Mouse (Mus musculus) bone marrow macrophage, adult 2 months (primary cell): ENCODE data around the gene Morn1. TPM values are rescaled to one million over a fixed set of nuclear protein-coding genes. Genes with fewer than 3 reads are reported as not detected.

Experiments used
- H3K27ac ChIP-seq: 2 replicates; pipeline ENCODE4 v1.5.1; 2012; ENCODE audit warnings: low read depth, low read length; ENCODE audit not compliant: insufficient read depth
- H3K4me1 ChIP-seq: 2 replicates; pipeline ENCODE4 v1.6.1; 2012; ENCODE audit warnings: low read length; ENCODE audit not compliant: control insufficient read depth, insufficient read depth
- H3K4me3 ChIP-seq: 2 replicates; pipeline ENCODE4 v1.5.1; 2012; ENCODE audit warnings: mild to moderate bottlenecking, low read length, moderate library complexity; ENCODE audit not compliant: insufficient read depth
- CTCF ChIP-seq: IDR thresholded peaks from 2 replicates; pipeline ENCODE4 v1.5.1; 2012; ENCODE audit warnings: low read depth, mild to moderate bottlenecking, low read length, moderate library complexity
- POLR2A ChIP-seq: IDR thresholded peaks from 2 replicates; pipeline ENCODE4 v1.6.1; 2012; ENCODE audit warnings: mild to moderate bottlenecking, low read depth, low read length, borderline replicate concordance
- polyA plus RNA-seq: library from polyadenylated mRNA; stranded (reverse); fragments of >200 nt; gene quantifications from 2 replicates; pipeline ENCODE4 v1.2.4, GENCODE M21; 2012; ENCODE audit not compliant: missing spikeins, insufficient read depth, insufficient read length

Morn1 gene
- polyA plus RNA-seq, 1 experiment: 2.5 TPM

DNA sequence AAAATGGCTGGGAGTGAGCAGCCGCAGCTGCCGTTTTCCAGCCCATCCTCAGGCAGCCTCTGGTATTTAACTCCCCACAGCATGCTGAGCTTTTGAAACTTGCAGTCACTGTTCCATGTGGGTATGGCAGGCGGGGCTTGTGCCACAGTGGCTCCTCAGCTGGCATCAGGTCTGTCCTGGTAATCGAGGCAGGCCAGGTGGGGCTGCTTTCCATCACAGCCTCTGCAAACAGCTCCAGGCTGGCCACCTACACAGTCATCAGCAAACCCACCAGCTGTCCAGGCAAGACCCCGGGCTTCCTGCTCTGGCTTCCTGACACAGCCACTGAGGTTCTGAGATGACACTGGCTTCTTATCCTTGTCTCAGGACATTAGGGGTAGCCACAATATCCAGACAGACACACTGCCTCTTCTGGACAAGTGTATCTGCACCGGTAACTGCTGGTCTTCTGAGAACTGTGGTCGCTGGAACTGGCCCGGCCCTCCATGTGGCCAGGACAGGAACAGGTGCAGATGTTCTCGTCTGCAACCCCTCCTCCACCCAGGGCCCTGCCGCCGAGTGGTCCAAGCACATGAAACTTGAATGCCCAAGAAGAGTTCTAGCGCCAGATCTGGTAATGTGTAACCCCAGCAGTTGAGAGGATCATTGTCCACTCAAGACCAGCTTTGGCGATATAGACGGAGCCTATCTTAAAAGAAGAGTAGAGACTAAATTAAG is 59.9 kb downstream of the Morn1 start:
- Histone ChIP-seq H3K4me3 (no peak overlapping the region), H3K27ac (no peak overlapping the region), H3K4me1 (peaks cover 5% of the 10 kb centered on the region)
- TF ChIP-seq POLR2A (no peak), CTCF (no peak)

DNA sequence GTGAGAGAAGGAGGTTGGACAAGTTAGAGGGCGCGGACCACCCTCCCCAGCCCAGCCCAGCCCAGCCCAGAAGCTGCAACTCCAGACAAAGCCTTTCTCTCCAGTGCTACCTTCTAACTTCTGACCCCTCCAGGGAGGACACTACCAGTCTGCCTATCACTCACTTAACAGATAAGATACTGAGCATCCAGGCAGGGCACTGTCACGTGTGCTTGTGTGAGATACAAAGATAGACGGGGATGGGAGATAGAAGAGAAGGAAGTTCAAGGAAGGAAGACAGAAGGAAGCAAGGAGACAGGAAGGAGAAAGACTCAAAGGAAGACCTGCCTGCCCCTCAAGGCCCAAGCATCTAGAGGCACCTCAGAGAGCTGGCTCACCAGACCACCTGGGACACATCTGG is 62.1 kb downstream of the Morn1 start:
- H3K27ac ChIP-seq: no peak overlapping the region
- TF ChIP-seq POLR2A: no peak
- TF ChIP-seq CTCF: no peak
- H3K4me1 ChIP-seq: peaks cover 10% of the 10 kb centered on the region
- H3K4me3 ChIP-seq: no peak overlapping the region

- peaks cover 9% of the 10 kb centered on the region for H3K4me1 ChIP-seq
- TF ChIP-seq CTCF (no peak), POLR2A (no peak)
- H3K27ac ChIP-seq: no peak overlapping the region
- H3K4me3 ChIP-seq: no peak overlapping the region
Observed at GRCm38 (mm10) chr4:155148910-155149698, 62.7 kb downstream of the Morn1 start.

DNA sequence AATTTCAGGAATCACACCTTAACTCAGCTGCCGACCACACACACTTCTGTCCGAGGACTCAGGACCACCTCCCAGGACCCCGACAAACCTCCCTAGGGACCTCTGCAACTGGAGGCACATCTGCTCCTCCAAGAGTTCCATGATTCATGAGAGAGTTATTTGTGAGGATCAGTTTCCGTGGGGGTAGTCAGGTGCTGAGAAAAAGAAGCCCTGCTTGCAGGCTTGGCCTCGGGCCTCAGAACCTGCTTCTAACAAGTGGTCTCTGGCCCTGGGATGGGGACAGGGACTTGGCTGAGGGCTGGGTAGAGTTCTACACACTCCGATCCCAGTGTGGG is 63.5 kb downstream of the Morn1 start:
- no peak for TF ChIP-seq POLR2A
- no peak overlapping the region for H3K27ac ChIP-seq
- H3K4me3 ChIP-seq: no peak overlapping the region
- peaks cover 10% of the 10 kb centered on the region for H3K4me1 ChIP-seq

DNA sequence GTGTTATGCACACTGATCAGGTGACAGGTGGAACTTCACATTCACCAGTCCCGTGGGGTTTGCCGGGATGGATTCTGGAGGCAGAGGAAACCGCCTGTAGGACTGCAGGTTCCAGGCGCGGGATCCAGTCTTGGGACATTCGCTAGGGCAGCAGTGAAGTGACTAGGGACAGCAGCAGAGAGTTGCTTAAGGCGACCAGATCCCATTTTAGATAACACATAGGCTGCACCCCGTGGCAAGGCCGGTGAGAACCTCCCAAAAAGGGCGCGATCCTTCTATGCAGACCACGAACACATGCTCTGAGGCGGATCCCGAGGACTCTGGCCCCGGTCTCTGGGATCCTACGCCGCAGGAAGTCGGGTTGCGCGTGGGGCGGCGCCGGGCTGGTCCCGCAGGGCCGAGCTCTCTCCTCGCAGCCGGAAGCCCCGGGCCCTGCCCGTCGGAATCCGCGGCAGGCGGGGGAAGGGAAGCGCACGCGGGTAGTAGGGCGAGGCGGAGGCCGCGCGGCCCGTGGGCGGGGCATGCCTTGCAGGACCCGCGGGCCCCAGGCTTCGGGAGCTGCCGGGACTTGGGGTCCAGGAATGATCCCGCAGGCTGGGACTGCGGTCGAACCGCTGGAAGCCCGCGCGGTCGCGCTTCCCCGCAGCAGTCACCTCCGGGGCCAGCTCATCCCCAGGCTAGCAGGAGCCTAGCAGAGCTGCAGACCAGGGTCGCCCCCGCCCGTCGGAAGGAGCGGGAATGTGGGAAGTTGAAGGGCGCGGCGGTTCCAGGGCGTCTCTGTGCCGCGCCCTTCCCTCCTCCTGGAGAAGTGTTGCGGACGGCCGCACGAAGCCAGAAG is 64.1 kb downstream of the Morn1 start:
- TF ChIP-seq POLR2A: no peak
- no peak for TF ChIP-seq CTCF
- Histone ChIP-seq H3K4me1 (peaks cover 16% of the 10 kb centered on the region), H3K27ac (peak overlapping the region; percentile 23; the same call in 1 of the 2 replicates), H3K4me3 (peak overlapping the region; percentile 55)

- Histone ChIP-seq H3K4me1 (peaks cover 19% of the 10 kb centered on the region), H3K27ac (no peak overlapping the region), H3K4me3 (peak overlapping the region; percentile 55)
- no peak for TF ChIP-seq POLR2A
- TF ChIP-seq CTCF: no peak
Observed at GRCm38 (mm10) chr4:155151221-155151788, 64.9 kb downstream of the Morn1 start.

- TF ChIP-seq POLR2A (no peak), CTCF (no peak)
- Histone ChIP-seq H3K4me3 (no peak overlapping the region), H3K27ac (no peak overlapping the region)
Observed at GRCm38 (mm10) chr4:155151845-155152244, 65.5 kb downstream of the Morn1 start.

GRCm38 (mm10) chr4:155152476-155152875 is 66.1 kb downstream of the Morn1 start:
- no peak overlapping the region for H3K27ac ChIP-seq
- TF ChIP-seq CTCF: no peak
- TF ChIP-seq POLR2A: no peak
- H3K4me3 ChIP-seq: no peak overlapping the region
- peaks cover 19% of the 10 kb centered on the region for H3K4me1 ChIP-seq

More at GRCm38 (mm10) chr4:155151845-155152244, 65.5 kb downstream of the Morn1 start:
- H3K4me1 ChIP-seq: peaks cover 19% of the 10 kb centered on the region

GRCm38 (mm10) chr4:155153389-155154072 is 67.2 kb downstream of the Morn1 start:
- TF ChIP-seq POLR2A: no peak
- no peak for TF ChIP-seq CTCF
- Histone ChIP-seq H3K4me3 (no peak overlapping the region), H3K27ac (no peak overlapping the region), H3K4me1 (peaks cover 19% of the 10 kb centered on the region)
